Mouse (Mus musculus) kidney, adult 18-20 months (tissue): ENCODE measurements around the gene Igfbp7.
A peak's percentile ranks its signal among the peaks of the same experiment; 100 is the strongest.

Experiments used
- DNase-seq: peaks from one replicate; pipeline ENCODE4 v3.0.0; 2021

Igfbp7 gene

GRCm38 (mm10) chr5:77404941-77405340, 2.9 kb downstream of the Igfbp7 start:
- DNase-seq: peak; percentile 43

GRCm38 (mm10) chr5:77402901-77403300, 4.9 kb downstream of the Igfbp7 start:
- peak; percentile 6 for DNase-seq

DNA sequence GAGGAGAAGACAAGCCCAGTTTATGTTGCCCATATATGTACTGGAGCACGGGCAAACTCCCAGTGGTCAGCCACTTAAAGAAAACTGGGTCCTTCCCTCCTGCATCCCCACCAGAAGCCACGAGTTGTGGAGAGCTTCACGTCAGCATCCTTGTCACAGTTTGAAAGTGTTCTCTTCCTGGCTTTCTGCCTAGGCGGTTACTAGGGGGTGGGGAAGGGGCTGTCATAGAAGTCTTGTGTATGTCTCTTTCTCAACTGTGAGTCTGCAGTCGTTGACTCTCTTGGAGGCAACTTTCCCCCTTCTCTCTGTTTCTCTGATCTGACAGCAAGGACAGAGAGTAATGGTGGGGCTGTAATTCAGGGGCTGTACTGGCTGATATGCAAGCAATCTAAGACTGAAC, 5.7 kb downstream of the Igfbp7 start:
- peak; percentile 7 for DNase-seq

- peak; percentile 75 for DNase-seq
Measured at GRCm38 (mm10) chr5:77400823-77401222, 7.0 kb downstream of the Igfbp7 start.

DNA sequence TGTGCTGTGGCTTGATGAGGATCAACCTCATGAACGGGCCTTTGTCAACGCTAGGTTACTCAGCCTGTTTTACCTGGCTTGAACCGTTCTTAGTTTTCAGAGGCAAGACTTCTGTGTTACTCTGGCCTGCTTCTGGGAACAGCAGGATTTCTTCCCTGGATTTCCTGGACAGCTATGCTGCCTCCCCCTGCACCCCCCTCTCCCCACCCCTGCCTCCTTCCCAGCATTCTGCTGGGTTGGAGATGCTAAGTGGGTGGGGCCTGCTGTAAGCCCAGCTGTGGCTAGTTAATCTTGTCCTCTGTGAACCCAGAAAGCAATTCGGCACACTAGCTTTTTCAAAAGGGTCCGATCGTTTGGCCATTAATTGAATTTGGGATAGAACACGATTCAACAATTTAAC, 7.7 kb downstream of the Igfbp7 start:
- peak; percentile 58 for DNase-seq

- DNase-seq: peak; percentile 21
Measured at GRCm38 (mm10) chr5:77399076-77399475, 8.8 kb downstream of the Igfbp7 start.

- DNase-seq: peak; percentile 53
Measured at GRCm38 (mm10) chr5:77398285-77399057, 9.4 kb downstream of the Igfbp7 start.

GRCm38 (mm10) chr5:77393990-77394618, 13.7 kb downstream of the Igfbp7 start:
- no peak for DNase-seq

GRCm38 (mm10) chr5:77393094-77393619, 14.7 kb downstream of the Igfbp7 start:
- no peak for DNase-seq

DNA sequence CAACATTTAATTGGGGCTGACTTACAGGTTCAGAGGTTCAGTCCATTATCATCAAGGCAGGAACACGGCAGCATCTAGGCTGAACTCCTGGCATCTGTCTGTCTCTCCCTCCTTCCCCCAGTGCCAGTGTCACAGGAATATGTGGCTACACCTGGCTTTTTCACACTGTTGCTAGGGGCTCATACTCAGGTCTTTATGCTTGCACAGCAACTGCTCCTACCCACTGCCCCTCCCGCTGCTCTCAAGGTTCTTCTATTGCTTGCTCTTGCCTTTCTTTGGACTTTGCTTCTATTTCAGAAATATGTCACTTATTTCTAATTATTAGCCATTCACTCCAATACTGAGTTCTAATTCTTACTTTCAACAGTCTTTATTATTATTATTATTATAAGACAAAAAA, 17.6 kb downstream of the Igfbp7 start:
- no peak for DNase-seq

- DNase-seq: no peak
Measured at GRCm38 (mm10) chr5:77388359-77388758, 19.5 kb downstream of the Igfbp7 start.

GRCm38 (mm10) chr5:77387414-77387704, 20.5 kb downstream of the Igfbp7 start:
- no peak for DNase-seq

DNA sequence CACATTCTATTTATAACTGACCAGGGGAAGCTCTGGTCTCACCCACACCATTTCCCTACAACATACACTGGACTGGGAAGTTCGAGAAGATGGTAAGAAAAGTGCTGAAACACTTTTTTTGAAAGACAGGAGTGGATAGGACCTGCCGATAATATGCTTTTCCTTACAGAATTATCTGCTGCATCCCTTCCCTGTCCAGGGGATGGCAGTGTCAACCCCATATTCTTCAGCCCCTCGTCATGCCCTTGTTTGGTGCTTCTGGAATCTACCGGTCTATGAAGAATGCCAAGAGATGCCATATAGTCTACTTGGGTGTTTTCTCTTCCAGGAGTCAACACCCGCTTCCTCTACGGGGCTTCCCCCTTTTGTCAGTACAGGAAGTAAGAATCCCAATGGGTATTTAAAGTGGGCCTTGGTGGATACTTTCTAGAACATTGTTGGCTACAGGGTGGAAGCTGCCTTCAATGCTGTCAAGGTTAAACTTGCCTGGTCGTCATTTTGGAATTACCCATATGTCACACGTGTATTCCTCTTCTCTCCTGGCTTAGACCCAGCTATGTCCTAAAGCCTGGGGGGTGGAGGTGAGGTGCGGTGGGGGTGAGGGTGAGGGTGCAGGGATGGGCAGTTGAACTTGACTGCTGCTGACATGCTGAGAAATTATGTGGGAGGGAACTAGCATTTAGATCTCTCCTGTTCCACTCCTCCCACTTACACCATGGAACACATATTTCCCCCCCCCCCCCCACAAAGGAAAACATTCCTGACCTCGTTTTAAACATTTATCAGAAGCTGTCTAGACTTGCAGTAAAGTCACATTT, 21.0 kb downstream of the Igfbp7 start:
- DNase-seq: no peak

- DNase-seq: no peak
Measured at GRCm38 (mm10) chr5:77385900-77386595, 21.8 kb downstream of the Igfbp7 start.

DNA sequence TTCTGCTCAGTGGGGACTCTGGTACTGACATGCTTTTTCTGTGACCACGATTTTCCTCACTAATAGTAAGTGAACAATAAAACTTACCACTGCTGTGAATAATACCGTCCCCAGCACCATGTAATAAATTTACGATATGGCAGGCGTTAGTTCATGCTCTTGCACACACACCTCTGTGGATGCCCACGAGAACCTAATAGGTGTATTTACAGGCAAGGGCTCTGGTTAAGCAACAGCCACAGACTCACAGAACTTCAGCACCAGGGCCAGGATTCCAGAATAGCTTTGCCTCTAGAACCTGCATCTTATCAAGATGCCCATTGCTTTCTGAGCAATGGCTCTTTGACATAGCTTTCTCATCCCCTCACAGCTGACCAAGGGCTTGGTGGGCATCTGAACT, 22.6 kb downstream of the Igfbp7 start:
- no peak for DNase-seq

DNA sequence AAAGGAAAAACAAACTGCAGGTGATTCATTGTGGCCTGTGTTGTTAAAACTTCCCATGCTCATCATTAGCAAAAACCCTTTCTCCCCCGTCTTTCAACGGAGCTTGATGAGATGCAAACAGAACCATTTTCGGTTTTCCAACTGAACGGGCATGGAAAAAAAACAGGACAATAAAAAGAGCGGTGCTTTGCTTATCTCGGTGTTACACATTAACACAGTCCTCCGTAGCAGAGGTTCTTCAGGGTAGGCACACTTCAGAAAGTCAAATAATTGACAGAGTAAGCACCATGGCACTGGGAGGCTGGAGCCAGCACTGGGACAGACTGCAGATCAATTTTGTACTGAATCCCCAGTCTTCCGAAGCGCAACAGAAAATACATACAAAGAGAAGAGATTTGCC, 23.1 kb downstream of the Igfbp7 start:
- peak; percentile 68 for DNase-seq

DNA sequence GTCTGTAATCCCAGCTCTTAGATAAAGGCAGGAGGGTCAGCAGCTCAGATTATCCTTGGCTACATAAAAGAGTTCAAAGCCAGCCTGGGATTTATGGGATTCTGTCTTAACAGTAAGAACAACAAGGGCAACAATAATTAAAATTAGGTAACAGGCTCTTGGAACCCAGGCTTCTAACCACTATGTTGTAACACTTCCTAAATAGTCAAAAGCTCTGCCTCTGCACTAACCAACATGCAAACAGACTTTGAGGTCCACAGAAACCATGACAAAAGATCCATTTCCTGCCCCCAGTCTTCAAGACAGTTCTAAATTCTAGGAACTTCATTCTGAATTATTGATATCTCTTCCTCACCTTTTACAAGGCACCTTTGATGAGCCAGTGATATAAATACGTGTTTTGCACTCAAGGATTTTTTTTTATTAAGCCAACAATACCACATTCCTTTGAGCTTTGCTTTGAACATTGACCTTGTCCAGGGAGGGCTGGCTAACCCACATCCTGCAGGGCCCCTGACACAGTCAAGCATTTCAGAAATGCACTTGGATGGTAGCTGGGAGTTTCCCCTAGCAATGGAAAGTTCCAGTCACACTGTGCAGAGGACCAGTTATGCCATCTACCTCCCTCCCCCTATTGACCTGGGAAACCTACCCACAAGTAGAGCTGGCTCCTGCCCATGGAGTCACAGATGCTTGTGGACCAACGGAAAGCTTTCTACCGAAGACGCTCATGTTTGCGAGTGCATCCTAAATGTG, 23.9 kb downstream of the Igfbp7 start:
- DNase-seq: peak; percentile 61

- DNase-seq: no peak
Measured at GRCm38 (mm10) chr5:77381686-77382085, 26.2 kb downstream of the Igfbp7 start.

DNA sequence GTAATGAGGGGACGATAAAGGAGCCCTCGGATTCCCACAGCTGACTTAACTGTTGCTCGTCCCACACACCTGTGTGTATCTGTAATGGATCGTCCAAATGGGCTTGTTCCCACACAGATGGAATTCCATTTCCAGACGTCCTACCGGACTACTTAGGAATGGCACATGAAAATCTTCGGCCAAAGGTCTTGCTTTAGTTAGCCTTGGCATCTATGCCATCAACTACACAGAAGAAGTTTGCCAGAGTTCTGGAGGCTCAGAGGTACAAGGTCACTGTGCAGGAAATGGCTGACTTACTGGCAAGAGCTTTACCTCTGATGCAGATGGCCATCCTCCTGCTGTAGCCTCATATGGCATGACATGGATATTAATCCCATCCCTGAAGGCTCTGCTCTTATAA, 26.6 kb downstream of the Igfbp7 start:
- no peak for DNase-seq

DNA sequence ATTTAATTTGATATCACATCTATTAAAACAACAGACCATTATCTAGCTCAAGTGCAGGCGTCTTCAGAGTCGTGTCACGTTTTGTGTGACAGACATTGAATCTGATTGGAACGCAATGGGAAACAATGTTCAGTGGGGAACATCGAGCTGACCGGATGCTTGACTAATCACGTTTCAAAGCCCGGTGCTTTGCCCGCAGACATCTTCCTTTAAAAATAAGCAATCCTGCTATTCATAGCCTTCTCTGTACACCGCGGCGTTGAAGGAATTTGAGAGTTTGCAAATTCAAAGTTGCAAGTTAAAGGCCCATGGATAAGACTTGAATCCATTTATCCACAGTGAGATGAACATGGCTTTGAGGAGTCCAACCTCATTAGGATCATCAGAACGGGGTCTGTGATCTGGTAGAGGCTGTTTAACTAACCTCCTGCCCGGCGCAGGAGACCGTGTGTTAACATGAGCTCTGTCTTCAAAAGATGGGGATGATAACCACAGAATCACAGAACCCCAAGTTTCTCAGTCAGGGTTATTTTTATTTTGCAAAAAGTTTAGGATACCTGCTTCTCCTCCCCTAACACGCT, 27.4 kb downstream of the Igfbp7 start:
- DNase-seq: no peak

DNA sequence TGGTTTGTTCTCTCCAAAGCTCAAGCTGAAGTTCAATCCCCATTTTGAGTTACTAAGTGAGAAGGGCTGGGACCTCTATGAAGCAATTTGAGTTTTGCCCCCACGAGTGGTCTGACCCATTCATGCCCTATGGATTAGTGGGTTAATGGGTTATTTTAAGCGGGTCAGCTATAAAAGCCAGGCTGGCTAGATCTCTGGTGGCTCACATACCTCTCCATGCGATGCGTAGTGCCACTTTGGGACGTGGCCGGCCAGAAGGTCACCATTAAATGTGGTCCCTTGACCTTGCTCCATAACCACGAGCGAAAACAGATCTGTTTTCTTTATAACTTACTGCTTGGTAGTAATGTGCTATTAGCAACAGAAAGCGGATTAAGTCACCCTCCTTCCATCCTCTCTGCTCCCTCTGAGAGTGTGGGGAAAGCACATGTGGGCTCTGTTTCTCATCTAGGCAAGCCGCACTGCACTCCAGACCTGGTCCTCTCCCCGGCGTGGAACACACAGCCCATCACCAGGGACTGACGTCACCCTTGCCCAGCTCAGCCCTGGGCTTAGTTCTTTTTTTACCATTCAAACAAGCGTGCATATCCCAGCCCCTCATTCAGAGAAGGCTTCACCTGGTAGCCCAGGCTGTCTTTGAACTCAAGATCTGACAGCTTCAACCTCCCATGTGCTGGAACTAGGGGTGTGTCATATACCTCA, 28.3 kb downstream of the Igfbp7 start:
- DNase-seq: no peak
